ENCODE assay signal across 18 mouse cellular contexts in the genomic region with DNA sequence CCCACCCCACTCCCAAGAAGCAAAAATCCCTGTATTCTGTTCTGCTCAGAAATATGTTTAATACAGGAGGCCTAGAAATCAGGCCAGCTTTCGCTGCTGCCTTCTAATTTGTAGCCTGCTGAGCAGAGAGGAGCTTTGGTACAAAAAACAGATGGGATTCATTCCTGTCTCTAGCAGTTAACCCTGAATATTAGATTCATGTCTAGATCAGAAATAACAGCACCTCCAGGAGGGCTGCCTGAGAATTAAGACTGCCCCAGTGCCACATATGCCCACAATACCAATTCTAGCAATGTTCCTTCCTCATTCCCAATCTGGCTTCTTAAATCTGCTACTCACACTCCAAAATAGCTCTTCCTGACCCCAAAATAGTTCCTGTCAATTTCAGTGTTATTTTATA.
DNase-seq lines count a peak whose midpoint lies in the region; ATAC-seq and TF ChIP-seq lines count a peak whose summit lies in the region.
"Had no signal": no experiment of that assay in that cellular context is flagged by ENCODE, and none has a peak within 500 bp of the region (broad histone marks: within the 10 kb centered on the region; RNA-seq: fewer than 3 reads in every experiment).

No protein-coding gene starts in this region.

- H3K4me2 ChIP-seq in forebrain, postnatal 0 days (ENCODE audit: low read depth): no peak overlapping the region
- no peak overlapping the region for H3K4me2 ChIP-seq in forebrain, embryonic 16.5 days (ENCODE audit: low read length)
- H3K4me2 ChIP-seq: forebrain, embryonic 15.5 days; midbrain, embryonic 12.5 days had no signal

- DNase-seq in forebrain, postnatal 0 days: no peak
- DNase-seq in left cerebral cortex, adult 2 months (ENCODE audit: extremely low spot score in 1 of 2, low spot score in 2 of 2): no peak
- DNase-seq in left cerebral cortex, adult 11 months (ENCODE audit: low spot score): no peak
- DNase-seq in cerebellum, adult 2 months: peak; percentile 55 to 88
- peak; percentile 54 to 65 for DNase-seq in cerebellum, postnatal 25 days
- DNase-seq in lung, postnatal 36 days: no peak
- DNase-seq: adrenal gland, postnatal 14 days; kidney, adult 9 months; kidney, postnatal 14 days; thymus, adult 2 months had no signal

- peaks cover 23% of the 10 kb centered on the region for H3K36me3 ChIP-seq in forebrain, postnatal 0 days (ENCODE audit: insufficient read depth)
- no peaks in the 10 kb centered on the region; the same call in 1 of the 2 replicates for H3K36me3 ChIP-seq in forebrain, embryonic 16.5 days (ENCODE audit: control insufficient read depth, insufficient read depth)

- no peak overlapping the region for H3K27ac ChIP-seq in forebrain, postnatal 0 days (ENCODE audit: low read depth, low read length)
- H3K27ac ChIP-seq in forebrain, embryonic 16.5 days (ENCODE audit: low read length): no peak overlapping the region
- H3K27ac ChIP-seq in left cerebral cortex, adult 2 months: peak overlapping the region; percentile 20; the same call in 1 of the 2 replicates
- no peak overlapping the region; the same call in 1 of the 2 replicates for H3K27ac ChIP-seq in cerebellum, adult 2 months (ENCODE audit: insufficient read depth, low read length)
- H3K27ac ChIP-seq: embryonic facial prominence, embryonic 10.5 days; forebrain, embryonic 15.5 days; macrophage; midbrain, embryonic 12.5 days had no signal

- H3K9ac ChIP-seq in forebrain, postnatal 0 days: no peak overlapping the region
- H3K9ac ChIP-seq in forebrain, embryonic 16.5 days (replicated peaks; ENCODE audit: low read depth, low read length): no peak overlapping the region
- H3K9ac ChIP-seq: forebrain, embryonic 15.5 days; midbrain, embryonic 12.5 days had no signal

- no peaks in the 10 kb centered on the region for H3K4me1 ChIP-seq in forebrain, postnatal 0 days (ENCODE audit: insufficient read depth)
- no peaks in the 10 kb centered on the region for H3K4me1 ChIP-seq in forebrain, embryonic 16.5 days (replicated peaks; ENCODE audit: control insufficient read depth, insufficient read depth, low read length)
- H3K4me1 ChIP-seq in cerebellum, adult 2 months (ENCODE audit: control insufficient read depth, insufficient read depth, low read length): peaks cover 34% of the 10 kb centered on the region
- H3K4me1 ChIP-seq: embryonic facial prominence, embryonic 10.5 days; forebrain, embryonic 15.5 days; midbrain, embryonic 12.5 days had no signal

- WGBS in forebrain, postnatal 0 days: 73% methylated on average over 1 of the region's 1 CpGs
- WGBS in forebrain, embryonic 16.5 days: 85% methylated on average over 1 of the region's 1 CpGs
- 6% methylated on average over 1 of the region's 1 CpGs for WGBS in cerebellum, adult 2 months

- H3K27me3 ChIP-seq in forebrain, postnatal 0 days (ENCODE audit: insufficient read depth, low read length): no peaks in the 10 kb centered on the region
- H3K27me3 ChIP-seq in forebrain, embryonic 16.5 days (replicated peaks; ENCODE audit: control insufficient read depth, insufficient read depth, low read length): no peaks in the 10 kb centered on the region
- no peaks in the 10 kb centered on the region for H3K27me3 ChIP-seq in cerebellum, adult 2 months (ENCODE audit: control insufficient read depth, insufficient read depth, low read length)
- H3K27me3 ChIP-seq: forebrain, embryonic 15.5 days; midbrain, embryonic 12.5 days had no signal

- TF ChIP-seq CTCF in forebrain, postnatal 0 days (IDR thresholded peaks at IDR 0.05; ENCODE audit: low read depth): no peak
- TF ChIP-seq CTCF in left cerebral cortex, adult 2 months (IDR thresholded peaks at IDR 0.05): no peak
- TF ChIP-seq CTCF in cerebellum, adult 2 months (IDR thresholded peaks at IDR 0.05; ENCODE audit: borderline replicate concordance, insufficient read depth, low read depth, low read length): no peak

- peak; percentile 54 for ATAC-seq in forebrain, postnatal 0 days
- ATAC-seq in forebrain, embryonic 16.5 days: no peak
- no peak for ATAC-seq in megakaryocyte progenitor cell, adult 5-6 weeks (replicated peaks; ENCODE audit: poor library complexity)
- ATAC-seq: forebrain, embryonic 15.5 days; hindbrain, embryonic 16.5 days; intestine, embryonic 16.5 days had no signal

- intact Hi-C loops in left cerebral cortex, adult 2 months (cut with DNase I): loop anchor here (5.0 kb wide), 1 partner anchor 196 kb away; no protein-coding TSS in a partner anchor

- H3K9me3 ChIP-seq in forebrain, postnatal 0 days (ENCODE audit: low read length): no peaks in the 10 kb centered on the region
- no peaks in the 10 kb centered on the region for H3K9me3 ChIP-seq in forebrain, embryonic 16.5 days (ENCODE audit: control insufficient read depth, low read length)
- H3K9me3 ChIP-seq: embryonic facial prominence, embryonic 10.5 days; forebrain, embryonic 15.5 days; midbrain, embryonic 12.5 days had no signal

- no peak overlapping the region for H3K4me3 ChIP-seq in forebrain, postnatal 0 days (ENCODE audit: low read depth, low read length)
- no peak overlapping the region for H3K4me3 ChIP-seq in forebrain, embryonic 16.5 days (replicated peaks; ENCODE audit: low read length)
- no peak overlapping the region for H3K4me3 ChIP-seq in left cerebral cortex, adult 2 months
- H3K4me3 ChIP-seq in cerebellum, adult 2 months (replicated peaks; ENCODE audit: insufficient read depth, low read depth, low read length): no peak overlapping the region
- H3K4me3 ChIP-seq: embryonic facial prominence, embryonic 10.5 days; forebrain, embryonic 15.5 days; midbrain, embryonic 12.5 days had no signal

- no peak for TF ChIP-seq POLR2A in cerebellum, adult 2 months (IDR thresholded peaks at IDR 0.05; ENCODE audit: borderline replicate concordance, insufficient read depth, low read length)

Comparison
In these comparisons a context has a peak if more than half of its experiments do, and no peak if none do; other contexts are left out.
1. DNase-seq: peak in cerebellum, adult 2 months (2 of 2) and cerebellum, postnatal 25 days (2 of 2); none in forebrain, postnatal 0 days (single experiment), left cerebral cortex, adult 2 months (0 of 2), left cerebral cortex, adult 11 months (single experiment) and lung, postnatal 36 days (single experiment).